Mouse (Mus musculus) cerebellum, postnatal 10 days (tissue): ENCODE measurements around the gene Zbtb17.

Experiments
- DNase-seq, 2 experiments: peaks; one replicate each; pipeline ENCODE4 v3.0.0; 2021; ENCODE audit warnings: mixed read lengths in 2 of 2

Zbtb17 gene

GRCm38 (mm10) chr4:141426796-141427745 lies 17.4 kb upstream of the Zbtb17 start:
- DNase-seq: no peak

- DNase-seq: no peak
Observed at GRCm38 (mm10) chr4:141427921-141428320, 16.5 kb upstream of the Zbtb17 start.

GRCm38 (mm10) chr4:141429381-141429780 lies 15.1 kb upstream of the Zbtb17 start:
- DNase-seq: no peak

GRCm38 (mm10) chr4:141429847-141430246 lies 14.6 kb upstream of the Zbtb17 start:
- peak; percentile 56 to 60 for DNase-seq

- DNase-seq: peak; percentile 86 to 88
Observed at GRCm38 (mm10) chr4:141430997-141431396, 13.5 kb upstream of the Zbtb17 start.

- DNase-seq: peak; percentile 78 to 81
Observed at GRCm38 (mm10) chr4:141432666-141433065, 11.8 kb upstream of the Zbtb17 start.

GRCm38 (mm10) chr4:141433191-141433590 lies 11.3 kb upstream of the Zbtb17 start:
- DNase-seq: no peak

- no peak for DNase-seq
Observed at GRCm38 (mm10) chr4:141435974-141436373, 8.5 kb upstream of the Zbtb17 start, which contains the start of gene Srarp. Gene Srarp, minus strand, starts transcription at chr4:141436105.

GRCm38 (mm10) chr4:141439083-141439803 lies 5.2 kb upstream of the Zbtb17 start:
- no peak for DNase-seq

- DNase-seq: no peak
Observed at GRCm38 (mm10) chr4:141440877-141441276, 3.6 kb upstream of the Zbtb17 start.

GRCm38 (mm10) chr4:141443641-141444429 lies 619 bp upstream of the Zbtb17 start:
- no peak for DNase-seq

GRCm38 (mm10) chr4:141445328-141445720 lies 870 bp downstream of the Zbtb17 start:
- DNase-seq: no peak

GRCm38 (mm10) chr4:141446211-141446610 lies 1.8 kb downstream of the Zbtb17 start:
- no peak for DNase-seq

GRCm38 (mm10) chr4:141451251-141451650 lies 6.8 kb downstream of the Zbtb17 start:
- DNase-seq: no peak

- no peak for DNase-seq
Observed at GRCm38 (mm10) chr4:141451916-141452450, 7.5 kb downstream of the Zbtb17 start.

GRCm38 (mm10) chr4:141454581-141455350 lies 10.3 kb downstream of the Zbtb17 start:
- DNase-seq: peak; percentile 67 to 72

GRCm38 (mm10) chr4:141455526-141455925 lies 11.1 kb downstream of the Zbtb17 start:
- DNase-seq: peak; percentile 30

GRCm38 (mm10) chr4:141456193-141456938 lies 11.9 kb downstream of the Zbtb17 start:
- no peak for DNase-seq

GRCm38 (mm10) chr4:141458236-141458635 lies 13.8 kb downstream of the Zbtb17 start:
- DNase-seq: no peak

GRCm38 (mm10) chr4:141458888-141459287 lies 14.4 kb downstream of the Zbtb17 start:
- no peak for DNase-seq

- DNase-seq: no peak
Observed at GRCm38 (mm10) chr4:141459766-141460165, 15.3 kb downstream of the Zbtb17 start.
